Mouse (Mus musculus) kidney, embryonic 16.5 days (tissue): ENCODE results near the gene Hist1h2bh. TPM values are rescaled to one million over a fixed set of nuclear protein-coding genes. Genes with fewer than 3 reads are reported as not detected.
"Not testable (repeated sequence)": the region's sequence is repeated elsewhere in the genome, so short reads cannot be mapped to it uniquely, and the experiment has no call there.

Source experiments
- ATAC-seq: fragments of 200-750 bp; cut with Nextera tagmentation; 2 replicates; pipeline ENCODE4 v1.8.0; 2017; ENCODE audit warnings: moderate TSS enrichment; ENCODE audit not compliant: low FRiP score, low TSS enrichment
- H3K27ac ChIP-seq: fragments of 300-500 bp; sonication (generic); 2 replicates; pipeline ENCODE4 v1.5.1; 2014; ENCODE audit warnings: low read length
- H3K27me3 ChIP-seq: fragments of 300-500 bp; sonication (generic); 2 replicates; pipeline ENCODE4 v1.6.1; 2014; ENCODE audit warnings: low read length, control low read depth, mixed read lengths; ENCODE audit not compliant: insufficient read depth
- H3K36me3 ChIP-seq: fragments of 300-500 bp; sonication (generic); 2 replicates; pipeline ENCODE4 v1.6.1; 2014; ENCODE audit warnings: low read length, control low read depth, mixed read lengths; ENCODE audit not compliant: insufficient read depth
- H3K4me1 ChIP-seq: fragments of 300-500 bp; sonication (generic); 2 replicates; pipeline ENCODE4 v1.6.1; 2014; ENCODE audit warnings: low read length, control low read depth, mixed read lengths; ENCODE audit not compliant: insufficient read depth
- H3K4me2 ChIP-seq: fragments of 300-500 bp; sonication (generic); replicated peaks from 2 replicates; pipeline ENCODE4 v1.6.1; 2014; ENCODE audit warnings: low read depth, low read length
- H3K4me3 ChIP-seq: fragments of 300-500 bp; sonication (generic); 2 replicates; pipeline ENCODE4 v1.5.1; 2014; ENCODE audit warnings: mild to moderate bottlenecking, low read length
- H3K9ac ChIP-seq: fragments of 300-500 bp; sonication (generic); replicated peaks from 2 replicates; pipeline ENCODE4 v1.6.1; 2014; ENCODE audit warnings: low read length
- H3K9me3 ChIP-seq: fragments of 300-500 bp; sonication (generic); 2 replicates; pipeline ENCODE4 v1.6.1; 2016; ENCODE audit warnings: low read length, control low read depth
- WGBS: fragments of 180-500 bp; shearing (Covaris S2); extraction: QIAGEN DNeasy Blood & Tissue Kit; methylation state at CpG from one replicate; pipeline ENCODE4 v1.1.7; 2014; 5-methylcytosine and 5-hydroxymethylcytosine counted together
- polyA plus RNA-seq: library from polyadenylated mRNA; unstranded; fragments of >200 nt; fragmentation: Nextera tagmentation; extraction: Ambion mirVana; gene quantifications from 2 replicates; pipeline ENCODE4 v1.2.1, GENCODE M21; 2015

Hist1h2bh gene
- polyA plus RNA-seq, 1 experiment from 2014 or later, result 0.64 TPM

DNA sequence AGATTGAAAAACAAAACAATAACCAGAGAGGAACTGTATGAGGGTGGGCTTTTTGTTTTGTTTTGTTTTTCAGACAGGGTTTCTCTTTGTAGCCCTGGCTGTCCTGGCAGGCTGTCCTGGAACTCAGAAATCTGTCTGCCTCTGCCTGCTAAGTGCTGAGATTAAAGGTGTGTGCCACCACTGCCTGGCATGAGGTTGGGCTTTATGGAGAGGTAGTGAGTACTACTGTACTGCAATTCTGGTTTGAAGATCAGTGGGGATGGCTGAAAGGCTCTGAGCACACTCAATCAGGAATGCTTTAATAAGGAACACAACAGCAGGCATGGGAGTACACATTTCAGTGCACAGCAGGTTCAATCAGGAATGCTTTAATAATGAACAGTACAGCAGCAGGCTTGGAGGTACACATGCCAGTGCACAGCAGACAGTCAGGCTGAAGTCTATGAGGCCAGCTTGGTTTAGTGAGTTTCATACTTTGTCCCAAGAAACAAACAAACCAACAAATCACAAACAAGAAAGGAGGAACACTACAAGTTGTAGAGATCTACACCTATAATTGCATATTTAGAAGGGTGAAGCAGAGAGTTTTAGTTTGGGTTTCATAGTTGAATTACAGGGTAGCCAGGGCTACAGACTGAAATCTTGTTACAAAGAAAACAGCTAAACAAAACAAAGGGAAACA lies 40.3 kb upstream of the Hist1h2bh start:
- Histone ChIP-seq H3K36me3 (no peaks in the 10 kb centered on the region), H3K4me1 (peaks cover 35% of the 10 kb centered on the region), H3K9ac (peak overlapping the region; percentile 7; the same call in 1 of the 2 replicates), H3K4me2 (peak overlapping the region; percentile 7; the same call in 1 of the 2 replicates), H3K4me3 (no peak overlapping the region), H3K27me3 (no peaks in the 10 kb centered on the region), H3K27ac (peak overlapping the region; percentile 92), H3K9me3 (no peaks in the 10 kb centered on the region)
- ATAC-seq, result no peak

DNA sequence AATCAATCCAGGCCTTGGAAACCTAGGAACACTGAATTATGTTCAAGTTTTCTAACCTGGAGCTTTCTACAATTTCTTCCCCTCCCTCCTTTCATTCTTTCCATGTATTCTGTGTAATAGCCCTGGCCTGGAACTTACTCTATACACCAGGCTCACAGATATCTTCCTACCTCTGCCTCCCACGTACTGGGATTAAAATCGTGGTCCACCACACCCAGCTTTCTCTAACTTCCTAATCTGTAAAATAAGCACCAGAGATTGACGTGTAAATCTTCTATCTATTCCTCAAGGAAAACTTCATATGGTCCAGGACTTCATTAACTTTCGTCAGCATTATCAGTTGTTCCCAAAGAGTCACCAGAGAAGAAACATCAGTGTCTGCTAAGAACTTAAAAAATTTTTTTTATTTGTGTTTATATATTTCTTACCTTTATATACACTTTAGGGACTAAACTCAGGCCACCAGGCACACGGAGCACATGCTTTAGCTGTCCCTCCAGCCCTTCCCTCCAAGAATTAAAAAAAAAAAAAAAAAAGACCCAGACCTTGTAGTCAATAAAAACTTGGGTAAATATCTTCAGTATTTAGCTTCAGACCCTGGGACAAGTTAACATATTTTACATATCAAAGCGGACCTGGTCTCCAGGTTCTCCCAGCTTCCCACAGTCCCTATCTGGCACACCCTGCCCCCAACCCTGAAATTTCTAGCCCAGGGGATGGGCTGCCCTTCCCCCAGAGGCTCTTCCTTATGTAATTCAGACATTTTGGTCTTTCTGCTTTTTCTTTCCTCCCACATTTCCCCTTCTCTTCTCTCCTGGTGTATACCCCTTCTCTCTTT lies 39.2 kb upstream of the Hist1h2bh start:
- H3K36me3 ChIP-seq, result no peaks in the 10 kb centered on the region
- ATAC-seq, result no peak
- H3K9me3 ChIP-seq, result no peaks in the 10 kb centered on the region
- peak overlapping the region; percentile 92 for H3K27ac ChIP-seq
- WGBS, result 6% methylated on average over 6 of the region's 6 CpGs
- H3K4me3 ChIP-seq, result peak overlapping the region; percentile 65
- peak overlapping the region; percentile 79 for H3K9ac ChIP-seq
- peak overlapping the region; percentile 71 for H3K4me2 ChIP-seq
- peaks cover 35% of the 10 kb centered on the region for H3K4me1 ChIP-seq
- no peaks in the 10 kb centered on the region for H3K27me3 ChIP-seq

DNA sequence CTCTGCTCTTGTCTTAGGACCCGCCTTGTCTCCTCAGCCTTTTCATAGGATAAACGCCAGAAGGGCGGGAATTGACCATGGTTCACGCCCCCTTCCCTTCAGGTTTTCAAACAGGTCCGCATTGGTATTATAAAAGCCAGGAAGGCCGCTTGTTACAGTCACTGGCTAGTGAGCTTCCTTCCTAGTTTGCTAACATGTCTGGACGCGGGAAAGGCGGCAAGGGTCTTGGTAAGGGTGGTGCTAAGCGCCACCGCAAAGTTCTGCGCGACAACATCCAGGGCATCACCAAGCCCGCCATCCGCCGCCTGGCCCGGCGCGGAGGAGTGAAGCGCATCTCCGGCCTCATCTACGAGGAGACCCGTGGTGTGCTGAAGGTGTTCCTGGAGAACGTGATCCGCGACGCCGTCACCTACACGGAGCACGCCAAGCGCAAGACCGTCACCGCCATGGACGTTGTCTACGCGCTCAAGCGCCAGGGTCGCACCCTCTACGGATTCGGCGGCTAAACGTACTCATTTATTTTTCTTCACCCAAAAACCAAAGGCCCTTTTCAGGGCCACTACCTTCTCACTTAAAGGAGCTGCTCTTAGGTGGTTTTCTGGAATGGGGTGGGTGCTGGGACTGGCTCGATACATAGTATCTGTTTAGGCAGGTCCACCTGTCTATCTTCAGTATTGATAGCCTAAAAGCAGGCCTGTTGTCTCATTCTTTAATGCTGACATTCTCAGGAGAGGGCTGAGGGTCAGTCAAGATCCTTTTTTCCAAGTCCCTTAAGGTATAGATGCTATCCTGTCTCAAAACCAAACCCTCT lies 38.4 kb upstream of the Hist1h2bh start, which contains the start of gene Hist1h4d:
Gene Hist1h4d (plus strand): TSS at position 191 of the 811 bp plus-strand sequence.
- Histone ChIP-seq H3K9ac (peak within 1 kb of the TSS; percentile 79), H3K4me2 (peak within 1 kb of the TSS; percentile 71), H3K36me3 (no peaks in the 10 kb centered on the region), H3K9me3 (no peaks in the 10 kb centered on the region), H3K4me3 (peak within 1 kb of the TSS; percentile 65), H3K27ac (peak within 1 kb of the TSS; percentile 92), H3K27me3 (no peaks in the 10 kb centered on the region), H3K4me1 (peaks cover 37% of the 10 kb centered on the region)
- peak; percentile 93 for ATAC-seq
- 0% methylated on average over 43 of the region's 43 CpGs for WGBS

DNA sequence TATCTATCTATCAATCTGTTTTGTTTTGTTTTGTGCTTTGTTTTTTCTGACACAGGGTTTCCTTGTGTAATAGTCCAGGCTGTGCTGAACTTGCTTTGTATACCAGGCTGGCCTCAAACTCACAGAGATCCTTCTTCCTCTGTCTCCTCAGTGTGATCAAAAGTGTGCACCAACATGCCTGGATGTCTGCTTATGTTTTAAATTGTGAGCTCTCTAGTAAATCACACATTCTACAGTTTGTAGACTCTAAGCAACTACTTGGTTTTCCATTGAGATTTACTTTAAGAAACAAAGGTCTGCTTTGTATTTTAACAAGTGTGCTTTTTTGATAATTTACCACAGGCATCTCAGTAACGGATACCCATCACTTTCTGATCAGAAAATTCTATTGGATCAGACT lies 34.6 kb upstream of the Hist1h2bh start:
- H3K36me3 ChIP-seq, result no peaks in the 10 kb centered on the region
- H3K9ac ChIP-seq, result no peak overlapping the region
- no peaks in the 10 kb centered on the region for H3K9me3 ChIP-seq
- ATAC-seq, result no peak
- WGBS, result 94% methylated on average over 1 of the region's 1 CpGs
- H3K27me3 ChIP-seq, result no peaks in the 10 kb centered on the region
- no peak overlapping the region for H3K4me2 ChIP-seq
- H3K4me1 ChIP-seq, result peaks cover 22% of the 10 kb centered on the region
- no peak overlapping the region for H3K4me3 ChIP-seq
- H3K27ac ChIP-seq, result no peak overlapping the region

DNA sequence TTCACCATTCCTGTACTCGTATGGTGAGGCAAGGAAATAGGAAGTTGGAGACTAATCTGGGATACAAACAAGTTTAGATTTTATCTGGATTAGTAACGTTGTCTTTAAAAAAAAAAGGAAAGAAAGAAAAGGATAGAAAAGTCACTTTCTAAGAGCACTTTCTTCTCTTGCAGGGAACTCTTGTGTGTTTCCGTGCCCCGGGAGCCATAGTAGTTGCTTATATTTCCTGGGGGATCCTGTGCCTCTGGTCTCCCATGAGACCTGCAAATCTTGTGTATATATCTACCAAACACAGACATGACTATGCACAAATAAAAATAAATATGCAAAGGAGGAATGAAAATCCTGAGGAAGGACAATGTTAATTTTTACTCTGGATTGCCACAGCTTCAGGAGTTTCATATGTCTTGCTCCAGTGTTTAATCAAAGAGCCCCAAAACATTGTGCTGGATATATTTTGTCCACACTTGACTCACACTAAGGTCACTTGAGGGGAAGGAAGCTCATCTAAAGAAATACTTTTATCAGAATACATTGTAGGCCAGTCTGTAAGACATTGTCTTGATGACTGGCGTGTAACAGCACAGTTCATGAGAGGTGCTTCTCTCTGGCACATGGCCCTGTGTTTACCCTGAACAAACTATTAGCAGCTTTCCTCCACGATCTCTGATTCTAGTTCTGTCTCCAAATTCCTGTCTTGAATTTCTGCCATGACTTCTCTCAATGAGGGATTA lies 33.9 kb upstream of the Hist1h2bh start:
- Histone ChIP-seq H3K36me3 (no peaks in the 10 kb centered on the region), H3K4me3 (peak overlapping the region; percentile 54), H3K4me2 (peak overlapping the region; percentile 61), H3K4me1 (peaks cover 19% of the 10 kb centered on the region), H3K9ac (peak overlapping the region; percentile 79), H3K27me3 (no peaks in the 10 kb centered on the region), H3K27ac (peak overlapping the region; percentile 89), H3K9me3 (no peaks in the 10 kb centered on the region)
- ATAC-seq, result no peak
- 38% methylated on average over 6 of the region's 6 CpGs for WGBS

DNA sequence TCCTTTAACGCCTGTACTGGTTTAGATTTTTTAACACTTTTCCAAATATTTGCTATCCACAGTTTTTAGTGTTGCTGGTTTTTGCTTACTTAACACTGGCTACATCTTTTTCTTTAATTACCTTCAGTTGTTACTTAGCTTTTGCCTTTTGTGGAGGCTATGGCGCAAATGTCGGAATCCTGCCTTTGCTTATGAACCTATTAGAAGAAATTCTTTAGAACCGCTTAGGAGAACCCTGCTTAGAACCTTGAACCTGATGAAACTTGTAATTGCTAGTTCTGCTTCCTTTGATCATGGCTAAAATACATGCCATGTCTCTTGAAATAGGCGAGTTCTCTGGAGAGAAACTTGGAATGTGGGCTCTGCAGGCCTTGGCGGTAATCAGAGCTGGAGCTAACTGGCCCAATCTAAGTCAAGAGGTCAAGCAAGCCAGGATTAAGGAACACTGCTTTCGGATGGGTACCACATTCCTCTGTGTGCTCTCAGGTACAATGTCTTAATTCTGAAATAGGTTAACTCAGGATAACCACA lies 33.2 kb upstream of the Hist1h2bh start:
- Histone ChIP-seq H3K9me3 (no peaks in the 10 kb centered on the region), H3K4me3 (peak overlapping the region; percentile 54), H3K4me2 (peak overlapping the region; percentile 61), H3K9ac (peak overlapping the region; percentile 79), H3K4me1 (peaks cover 15% of the 10 kb centered on the region), H3K27ac (peak overlapping the region; percentile 89), H3K27me3 (no peaks in the 10 kb centered on the region), H3K36me3 (no peaks in the 10 kb centered on the region)
- no peak for ATAC-seq
- WGBS, result 7% methylated on average over 7 of the region's 7 CpGs

DNA sequence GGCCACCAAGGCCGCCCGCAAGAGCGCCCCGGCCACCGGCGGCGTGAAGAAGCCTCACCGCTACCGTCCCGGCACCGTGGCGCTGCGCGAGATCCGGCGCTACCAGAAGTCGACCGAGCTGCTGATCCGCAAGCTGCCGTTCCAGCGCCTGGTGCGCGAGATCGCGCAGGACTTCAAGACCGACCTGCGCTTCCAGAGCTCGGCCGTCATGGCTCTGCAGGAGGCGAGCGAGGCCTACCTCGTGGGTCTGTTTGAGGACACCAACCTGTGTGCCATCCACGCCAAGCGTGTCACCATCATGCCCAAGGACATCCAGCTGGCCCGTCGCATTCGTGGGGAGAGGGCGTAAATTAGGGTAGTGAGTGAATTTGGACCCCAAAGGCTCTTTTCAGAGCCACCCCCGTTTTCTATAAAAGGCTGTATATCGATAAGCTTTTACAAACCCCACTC lies 32.7 kb upstream of the Hist1h2bh start:
- peak overlapping the region; percentile 61 for H3K4me2 ChIP-seq
- H3K27ac ChIP-seq, result peak overlapping the region; percentile 89
- peaks cover 15% of the 10 kb centered on the region for H3K4me1 ChIP-seq
- under 1% methylated on average over 8 of the region's 40 CpGs for WGBS
- H3K9me3 ChIP-seq, H3K36me3 ChIP-seq, ATAC-seq, H3K27me3 ChIP-seq: not testable (repeated sequence)
- peak overlapping the region; percentile 54 for H3K4me3 ChIP-seq
- peak overlapping the region; percentile 79 for H3K9ac ChIP-seq

DNA sequence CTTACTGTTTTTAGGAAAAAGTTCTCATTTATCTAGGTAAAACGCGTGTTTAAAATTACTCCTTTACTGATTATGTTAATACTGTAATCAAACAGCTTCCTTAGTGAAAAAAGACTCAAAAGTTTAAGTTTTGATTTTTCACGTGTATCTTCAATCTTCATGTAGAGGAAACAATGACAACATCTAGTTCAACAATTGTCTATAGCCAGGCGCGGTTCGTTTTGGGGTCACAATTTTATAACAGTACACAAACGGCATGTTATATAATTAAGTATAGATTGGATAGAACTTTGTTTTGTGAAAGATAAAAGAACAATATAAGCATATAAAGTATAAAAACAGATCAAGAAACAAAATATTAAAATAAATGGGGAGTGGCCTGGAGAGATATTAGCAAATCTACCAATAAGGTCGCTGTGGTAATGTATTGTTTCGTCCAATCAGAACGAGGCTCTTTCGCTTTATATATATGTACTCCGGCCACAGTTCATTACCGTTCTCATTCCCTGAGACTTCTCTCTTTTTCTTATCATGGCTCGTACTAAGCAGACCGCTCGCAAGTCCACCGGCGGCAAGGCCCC lies 32.2 kb upstream of the Hist1h2bh start, which contains the start of gene Hist1h3d:
Gene Hist1h3d (plus strand): TSS at position 493 of the 581 bp plus-strand sequence.
- Histone ChIP-seq H3K36me3 (no peaks in the 10 kb centered on the region), H3K9me3 (no peaks in the 10 kb centered on the region), H3K27ac (peak within 1 kb of the TSS; percentile 89), H3K4me1 (peaks cover 15% of the 10 kb centered on the region), H3K4me3 (peak within 1 kb of the TSS; percentile 54), H3K27me3 (no peaks in the 10 kb centered on the region), H3K4me2 (peak within 1 kb of the TSS; percentile 61), H3K9ac (peak within 1 kb of the TSS; percentile 79)
- ATAC-seq, result peak; percentile 69
- under 1% methylated on average over 17 of the region's 18 CpGs for WGBS
